ENCODE assay signal across 12 mouse cellular contexts in the genomic region with DNA sequence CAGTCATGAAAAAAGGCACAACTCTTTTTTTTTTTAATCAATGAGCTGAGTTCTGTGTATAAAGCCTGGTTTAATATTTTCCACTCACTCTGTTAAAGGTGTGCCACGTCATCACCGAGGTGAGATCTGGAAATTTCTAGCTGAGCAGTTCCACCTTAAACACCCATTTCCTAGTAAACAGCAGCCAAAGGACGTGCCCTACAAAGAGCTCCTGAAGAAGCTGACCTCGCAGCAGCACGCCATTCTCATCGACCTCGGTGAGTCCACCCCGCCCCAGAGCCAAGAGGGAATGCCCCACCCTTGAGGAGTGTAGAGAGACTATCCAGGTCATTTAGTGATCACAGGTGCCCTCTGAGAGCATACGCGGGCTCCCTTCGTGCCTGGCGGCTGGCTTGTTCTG.
A peak's percentile ranks its signal among the peaks of the same experiment; 100 is the strongest.
DNase-seq lines count a peak whose midpoint lies in the region; ATAC-seq and TF ChIP-seq lines count a peak whose summit lies in the region.
"Had no signal": no experiment of that assay in that cellular context is flagged by ENCODE, and none has a peak within 500 bp of the region (broad histone marks: within the 10 kb centered on the region; RNA-seq: fewer than 3 reads in every experiment).

No protein-coding gene starts in this region.

- TF ChIP-seq POLR2A in cortical plate, adult 2 months (IDR thresholded peaks at IDR 0.05; ENCODE audit: extremely low read depth, insufficient read depth, low read length) = no peak

- no peaks in the 10 kb centered on the region for H3K9me3 ChIP-seq in heart, embryonic 10.5 days
- no peaks in the 10 kb centered on the region for H3K9me3 ChIP-seq in intestine, embryonic 15.5 days
- H3K9me3 ChIP-seq: heart, embryonic 13.5 days had no signal

- H3K27me3 ChIP-seq in heart, embryonic 10.5 days (ENCODE audit: insufficient read depth, poor library complexity, severe bottlenecking) = no peaks in the 10 kb centered on the region
- H3K27me3 ChIP-seq in intestine, embryonic 15.5 days (replicated peaks) = no peaks in the 10 kb centered on the region
- H3K27me3 ChIP-seq: heart, embryonic 13.5 days had no signal

- H3K9ac ChIP-seq in intestine, embryonic 15.5 days = no peak overlapping the region
- H3K9ac ChIP-seq: heart, embryonic 13.5 days had no signal

- H3K4me2 ChIP-seq in intestine, embryonic 15.5 days (replicated peaks) = no peak overlapping the region
- H3K4me2 ChIP-seq: heart, embryonic 13.5 days had no signal

- peak; percentile 36; the same call in 1 of the 2 replicates for ATAC-seq in intestine, embryonic 15.5 days

- H3K4me1 ChIP-seq in heart, embryonic 10.5 days = peaks cover 18% of the 10 kb centered on the region
- peaks cover 8% of the 10 kb centered on the region for H3K4me1 ChIP-seq in cortical plate, adult 2 months (ENCODE audit: control insufficient read depth, insufficient read depth, low read length)
- peaks cover 13% of the 10 kb centered on the region for H3K4me1 ChIP-seq in intestine, embryonic 15.5 days (replicated peaks)

- TF ChIP-seq CTCF in layer of hippocampus, adult 2 months (conservative IDR thresholded peaks at IDR 0.05) = no peak
- TF ChIP-seq CTCF in cortical plate, adult 2 months (IDR thresholded peaks at IDR 0.05; ENCODE audit: extremely low read depth, insufficient read depth, low read length) = no peak

- no peak overlapping the region for H3K27ac ChIP-seq in heart, embryonic 10.5 days
- peak overlapping the region; percentile 87 for H3K27ac ChIP-seq in layer of hippocampus, adult 2 months
- H3K27ac ChIP-seq in cortical plate, adult 2 months (ENCODE audit: insufficient read depth, low read length) = 0 out of 2 replicates have a peak overlapping the region, but pooled peaks have one; percentile 2
- no peak overlapping the region for H3K27ac ChIP-seq in intestine, embryonic 15.5 days
- H3K27ac ChIP-seq: heart, embryonic 13.5 days had no signal

- 94% methylated on average over 12 of the region's 12 CpGs for WGBS in heart, embryonic 10.5 days
- WGBS in intestine, embryonic 15.5 days = 81% methylated on average over 12 of the region's 12 CpGs

- peaks cover 59% of the 10 kb centered on the region for H3K36me3 ChIP-seq in heart, embryonic 10.5 days
- peaks cover 5% of the 10 kb centered on the region; the same call in 1 of the 2 replicates for H3K36me3 ChIP-seq in intestine, embryonic 15.5 days

- peak; percentile 95 for DNase-seq in heart, adult 11 months
- DNase-seq in heart, embryonic 10.5 days (ENCODE audit: low spot score) = no peak
- DNase-seq in layer of hippocampus, adult 2 months (ENCODE audit: low spot score in 2 of 2) = no peak
- DNase-seq in layer of hippocampus, adult 9-11 months = no peak
- DNase-seq in right cerebral cortex, adult 18-20 months = no peak
- no peak for DNase-seq in left cerebral cortex, adult 9 months (ENCODE audit: low spot score in 2 of 2)
- DNase-seq: B cell, adult 2 months; cerebellum, adult 11-12 months; lung, postnatal 4 days had no signal

- H3K4me3 ChIP-seq in heart, embryonic 10.5 days = no peak overlapping the region
- no peak overlapping the region for H3K4me3 ChIP-seq in layer of hippocampus, adult 2 months
- H3K4me3 ChIP-seq in cortical plate, adult 2 months (ENCODE audit: insufficient read depth, low read length) = no peak overlapping the region
- H3K4me3 ChIP-seq in intestine, embryonic 15.5 days (replicated peaks) = no peak overlapping the region
- H3K4me3 ChIP-seq: heart, embryonic 13.5 days had no signal

Comparison
In these comparisons a context has a peak if more than half of its experiments do, and no peak if none do; other contexts are left out.
1. H3K27ac ChIP-seq: peak in layer of hippocampus, adult 2 months (single experiment) and cortical plate, adult 2 months (single experiment); none in heart, embryonic 10.5 days (single experiment) and intestine, embryonic 15.5 days (single experiment).